Mouse (Mus musculus): ENCODE data around the gene Dhx30. TPM values are rescaled to one million over a fixed set of nuclear protein-coding genes. Genes with fewer than 3 reads are reported as not detected.
"Not testable (repeated sequence)": the region's sequence is repeated elsewhere in the genome, so short reads cannot be mapped to it uniquely, and the experiment has no call there.

Dhx30 gene
- total RNA-seq (2021): 100 to 1,000 TPM; 154 to 159 TPM

- DNase-seq: no peak
Measured at GRCm38 (mm10) chr9:110117779-110118139, at the start of gene Dhx30. Dhx30 (minus strand) TSS chr9:110117830.

- DNase-seq: no peak
Measured at GRCm38 (mm10) chr9:110163071-110163470, 45.4 kb upstream of the Dhx30 start.

- DNase-seq: no peak
Measured at GRCm38 (mm10) chr9:110162441-110162840, 44.8 kb upstream of the Dhx30 start.

GRCm38 (mm10) chr9:110160486-110160885 lies 42.9 kb upstream of the Dhx30 start:
- not testable (repeated sequence) for DNase-seq

DNA sequence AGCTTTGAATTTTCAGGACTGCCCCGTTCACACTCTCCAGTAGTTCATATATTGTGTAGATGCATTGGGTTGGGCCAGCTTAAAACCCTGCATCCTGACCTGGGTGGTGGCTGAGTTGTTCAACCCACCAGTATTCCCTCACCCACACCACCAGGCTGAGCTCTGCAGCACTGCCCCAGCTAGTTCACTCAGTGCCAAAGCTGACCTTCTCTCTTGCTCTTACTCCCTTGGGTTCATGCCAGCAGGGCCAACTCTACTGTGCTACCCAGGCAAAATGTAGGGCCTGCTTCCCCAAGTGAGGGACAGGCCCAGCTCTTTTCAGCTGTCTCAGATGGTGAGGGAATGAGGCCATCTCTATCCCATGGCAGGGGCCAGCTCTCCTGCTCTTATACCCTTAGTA lies 41.4 kb upstream of the Dhx30 start:
- DNase-seq: no peak

- no peak for DNase-seq
Measured at GRCm38 (mm10) chr9:110148598-110148997, 31.0 kb upstream of the Dhx30 start.

DNA sequence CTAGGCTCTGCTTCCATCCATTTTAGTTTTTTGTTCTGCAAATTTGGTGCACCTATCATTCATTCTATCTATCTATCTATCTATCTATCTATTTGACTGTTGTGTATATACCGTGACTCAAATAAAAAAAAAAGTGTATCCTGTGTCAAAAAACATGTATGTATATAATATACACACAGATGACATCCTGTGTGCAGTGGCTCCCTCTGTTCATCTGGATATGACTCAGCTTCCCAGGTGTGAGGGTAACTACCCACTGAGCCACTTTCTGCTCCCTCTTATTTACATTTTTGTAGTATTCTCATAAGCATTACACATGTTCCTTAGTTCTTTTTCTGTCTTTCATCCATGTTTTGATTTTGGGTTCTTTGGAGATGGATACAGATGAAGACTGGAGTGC lies 24.5 kb upstream of the Dhx30 start:
- DNase-seq: no peak

DNA sequence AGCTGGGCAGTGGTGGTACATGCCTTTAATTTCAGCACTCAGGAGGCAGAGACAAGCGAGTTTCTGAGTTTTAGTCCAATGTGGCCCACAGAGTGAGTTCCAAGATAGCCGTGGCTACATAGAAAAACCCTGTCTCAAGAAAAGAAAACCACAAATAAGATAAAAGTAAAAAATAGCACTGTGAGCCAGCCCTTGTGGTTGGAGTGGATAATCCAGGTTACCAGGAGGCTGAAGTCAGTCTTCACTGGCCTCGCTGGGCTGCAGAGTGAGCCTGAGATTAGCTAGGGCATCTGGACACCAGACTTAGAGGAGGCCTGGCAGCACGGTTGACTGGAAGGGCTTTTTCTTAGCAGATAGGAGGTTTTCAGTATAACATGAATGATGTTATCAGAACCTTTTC lies 21.5 kb upstream of the Dhx30 start:
- no peak for DNase-seq

- DNase-seq: no peak
Measured at GRCm38 (mm10) chr9:110134176-110134575, 16.5 kb upstream of the Dhx30 start.

- no peak for DNase-seq
Measured at GRCm38 (mm10) chr9:110132921-110133320, 15.3 kb upstream of the Dhx30 start.

DNA sequence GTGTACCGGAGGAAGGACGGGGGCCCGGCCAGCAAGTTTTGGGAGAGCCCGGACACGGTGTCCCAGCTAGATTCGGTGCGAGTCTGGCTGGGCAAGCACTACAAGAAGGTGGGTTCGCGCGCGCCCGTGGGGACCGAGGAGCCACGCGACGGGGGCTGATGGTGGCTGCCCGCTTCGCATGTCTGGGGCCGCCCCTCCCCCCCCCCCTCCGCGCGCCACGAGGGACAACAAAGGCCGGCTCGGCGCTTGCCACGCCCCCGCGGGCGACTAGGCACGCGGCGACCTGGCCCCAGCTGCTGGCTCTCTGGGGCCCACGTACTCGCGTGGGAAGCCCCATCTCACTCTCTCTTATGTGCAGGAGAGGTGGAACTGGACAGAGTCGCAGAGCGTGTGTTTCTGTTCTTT lies 14.6 kb upstream of the Dhx30 start:
- no peak for DNase-seq

GRCm38 (mm10) chr9:110131525-110132197 lies 14.0 kb upstream of the Dhx30 start:
- peak; percentile 98 to 99 for DNase-seq

- no peak for DNase-seq
Measured at GRCm38 (mm10) chr9:110130896-110131524, 13.4 kb upstream of the Dhx30 start.

GRCm38 (mm10) chr9:110124008-110124540 lies 6.4 kb upstream of the Dhx30 start:
- DNase-seq: not testable (repeated sequence)

- no peak for DNase-seq
Measured at GRCm38 (mm10) chr9:110123322-110123721, 5.7 kb upstream of the Dhx30 start.

- DNase-seq: no peak
Measured at GRCm38 (mm10) chr9:110121424-110121823, 3.8 kb upstream of the Dhx30 start.

- DNase-seq: no peak
Measured at GRCm38 (mm10) chr9:110118249-110118648, 619 bp upstream of the Dhx30 start.

GRCm38 (mm10) chr9:110116977-110117778 lies 452 bp downstream of the Dhx30 start, which contains the start of gene Smarcc1:
Smarcc1 (plus strand) TSS chr9:110117708.
- DNase-seq: peak; percentile 92

GRCm38 (mm10) chr9:110116353-110116976 lies 1.2 kb downstream of the Dhx30 start:
- no peak for DNase-seq

DNA sequence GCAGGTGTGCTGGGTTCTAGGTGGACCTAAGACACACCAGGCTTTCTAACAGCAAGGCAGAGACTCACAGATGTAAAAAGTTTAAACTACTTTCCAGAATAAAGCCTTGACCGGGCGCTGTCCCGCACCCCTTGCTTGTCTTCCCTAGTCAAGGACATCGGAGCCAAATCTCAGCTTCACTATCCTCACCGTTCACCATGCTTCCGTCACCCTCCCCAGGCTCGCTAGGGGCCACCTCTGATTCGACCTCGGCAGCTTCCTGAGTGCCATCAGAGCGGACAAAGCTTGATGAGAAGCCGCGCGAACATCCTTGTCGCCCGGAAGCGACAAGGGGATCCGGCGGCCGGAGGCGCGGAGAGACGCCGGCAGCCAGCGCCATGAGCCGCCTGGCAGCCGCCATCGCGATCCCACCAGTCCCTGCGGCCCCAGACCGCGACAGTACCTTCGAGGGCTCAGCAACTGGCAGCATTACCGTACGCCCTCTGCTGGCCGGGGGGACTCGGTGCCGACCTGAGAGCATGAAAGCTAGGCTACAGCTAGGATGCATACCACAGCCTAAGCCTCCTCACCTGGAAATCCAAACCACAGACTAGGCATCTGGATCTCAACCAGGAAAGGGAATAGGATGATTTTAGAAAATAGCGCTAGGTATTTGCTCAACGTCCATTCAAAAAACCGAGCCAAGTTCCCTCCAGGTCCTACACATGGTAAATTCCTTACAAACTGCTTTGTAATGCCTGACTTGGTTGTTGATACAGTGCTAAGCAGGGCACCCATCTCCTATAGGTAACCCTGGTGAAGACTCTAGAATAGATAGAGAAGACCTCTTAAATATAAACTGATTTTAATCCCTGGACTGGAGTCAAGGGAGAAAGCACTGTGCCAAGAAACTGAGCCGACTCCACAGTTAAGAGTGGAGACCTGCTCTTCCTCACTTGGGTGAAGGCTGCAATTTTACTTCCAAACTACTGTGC lies 16.7 kb downstream of the Dhx30 start:
- peak; percentile 92 to 95 for DNase-seq

DNA sequence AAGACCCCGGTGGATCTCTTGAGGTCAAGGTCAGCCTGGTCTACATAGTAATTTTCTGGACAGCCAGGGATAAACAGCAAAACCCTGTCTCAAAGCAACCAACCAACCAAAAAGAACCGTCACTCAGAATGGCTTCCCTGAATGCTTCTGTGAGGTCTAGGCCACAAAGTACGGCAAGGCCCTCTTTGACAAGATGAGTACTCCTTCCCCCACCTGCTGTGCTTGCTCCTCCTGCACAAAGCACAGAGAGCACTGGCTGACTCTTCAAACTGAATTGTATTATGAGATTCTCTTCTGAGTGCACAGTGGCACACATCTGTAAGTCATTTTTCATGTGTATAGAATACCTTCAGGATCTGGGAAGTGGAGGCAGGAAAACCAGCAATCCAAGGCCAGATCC lies 19.8 kb downstream of the Dhx30 start:
- no peak for DNase-seq
